Mouse (Mus musculus): ENCODE data around the gene Thra. TPM values are rescaled to one million over a fixed set of nuclear protein-coding genes. Genes with fewer than 3 reads are reported as not detected.

Thra gene
- polyA plus RNA-seq, 1 experiment from 2014 or later: 36.3 TPM

DNA sequence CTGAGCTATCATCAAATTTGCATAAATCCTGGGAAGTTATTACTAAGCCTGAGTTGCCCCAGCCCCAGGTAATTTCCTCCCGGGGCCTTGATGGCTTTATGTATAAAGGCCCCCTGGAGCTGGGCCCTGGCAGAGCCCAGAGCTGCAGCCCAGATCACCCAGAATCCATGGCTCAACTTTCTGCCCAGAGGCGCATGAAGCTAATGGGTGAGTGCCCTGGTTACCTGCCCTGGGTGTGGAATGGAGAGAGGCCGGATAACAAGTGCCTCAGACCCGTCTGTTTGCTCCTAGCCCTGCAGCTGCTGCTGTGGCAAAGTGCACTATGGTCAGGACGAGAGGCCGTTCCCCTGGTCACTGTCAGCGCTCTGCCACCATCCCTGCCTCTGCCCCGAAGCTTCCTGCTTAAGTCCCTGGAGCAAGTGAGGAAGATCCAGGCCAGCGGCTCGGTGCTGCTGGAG, 39.2 kb upstream of the Thra start, which contains the start of gene Csf3:
Csf3 (plus strand) TSS at position 51 of the 458 bp plus-strand sequence.
- ATAC-seq (ENCODE audit: low read depth): no peak
- Histone ChIP-seq H3K9ac (ENCODE audit: low read length) (0 out of 2 replicates have a peak within 1 kb of the TSS, but pooled peaks have one; percentile 6), H3K4me1 (replicated peaks; ENCODE audit: control insufficient read depth, insufficient read depth, low read length) (0 out of 2 replicates have a peak, but pooled peaks cover 7% of the 10 kb centered on the region), H3K9me3 (ENCODE audit: control insufficient read depth, low read length) (no peaks in the 10 kb centered on the region), H3K27me3 (ENCODE audit: control insufficient read depth, insufficient read depth, low read depth, low read length) (no peaks in the 10 kb centered on the region), H3K27ac (ENCODE audit: low read length) (no peak within 1 kb of the TSS), H3K36me3 (ENCODE audit: control insufficient read depth, insufficient read depth, low read length) (peaks cover 15% of the 10 kb centered on the region), H3K4me2 (ENCODE audit: low read depth, low read length) (no peak within 1 kb of the TSS), H3K4me3 (ENCODE audit: low read length) (no peak within 1 kb of the TSS)
- WGBS: 36% methylated on average over 10 of the region's 10 CpGs

GRCm38 (mm10) chr11:98702323-98702722, 38.1 kb upstream of the Thra start:
- 64% methylated on average over 5 of the region's 5 CpGs for WGBS
- no peak for ATAC-seq (ENCODE audit: low read depth)
- no peaks in the 10 kb centered on the region for H3K27me3 ChIP-seq (ENCODE audit: control insufficient read depth, insufficient read depth, low read depth, low read length)
- H3K4me2 ChIP-seq (ENCODE audit: low read depth, low read length): no peak overlapping the region
- peaks cover 21% of the 10 kb centered on the region for H3K36me3 ChIP-seq (ENCODE audit: control insufficient read depth, insufficient read depth, low read length)
- H3K4me1 ChIP-seq (replicated peaks; ENCODE audit: control insufficient read depth, insufficient read depth, low read length): peaks cover 17% of the 10 kb centered on the region
- H3K27ac ChIP-seq (ENCODE audit: low read length): no peak overlapping the region
- no peaks in the 10 kb centered on the region for H3K9me3 ChIP-seq (ENCODE audit: control insufficient read depth, low read length)
- no peak overlapping the region for H3K4me3 ChIP-seq (ENCODE audit: low read length)
- no peak overlapping the region for H3K9ac ChIP-seq (ENCODE audit: low read length)

DNA sequence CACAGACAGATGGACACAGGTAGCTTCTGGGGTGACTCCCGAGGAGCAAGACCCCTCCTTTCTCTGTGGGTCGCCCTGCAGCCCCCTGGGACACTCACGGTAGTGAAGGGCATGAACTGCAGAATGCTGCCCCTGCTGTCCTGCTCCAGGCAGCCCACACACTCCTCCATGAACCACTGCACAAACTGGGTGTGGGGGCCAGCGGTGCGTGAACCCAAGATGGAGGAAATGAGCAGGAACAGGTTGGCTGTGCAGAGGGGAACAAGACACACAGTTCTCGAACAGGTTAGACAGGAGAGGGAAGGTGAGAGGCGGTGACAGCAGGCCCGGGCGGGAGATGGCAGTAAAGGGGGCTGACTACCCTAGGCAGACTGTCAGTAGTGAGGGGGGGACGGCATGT, 35.4 kb upstream of the Thra start:
- Histone ChIP-seq H3K9ac (ENCODE audit: low read length) (no peak overlapping the region), H3K27me3 (ENCODE audit: control insufficient read depth, insufficient read depth, low read depth, low read length) (no peaks in the 10 kb centered on the region), H3K9me3 (ENCODE audit: control insufficient read depth, low read length) (no peaks in the 10 kb centered on the region), H3K27ac (ENCODE audit: low read length) (no peak overlapping the region), H3K4me1 (replicated peaks; ENCODE audit: control insufficient read depth, insufficient read depth, low read length) (peaks cover 43% of the 10 kb centered on the region), H3K4me3 (ENCODE audit: low read length) (no peak overlapping the region), H3K36me3 (ENCODE audit: control insufficient read depth, insufficient read depth, low read length) (peaks cover 21% of the 10 kb centered on the region), H3K4me2 (ENCODE audit: low read depth, low read length) (no peak overlapping the region)
- 78% methylated on average over 10 of the region's 10 CpGs for WGBS
- ATAC-seq (ENCODE audit: low read depth): no peak

DNA sequence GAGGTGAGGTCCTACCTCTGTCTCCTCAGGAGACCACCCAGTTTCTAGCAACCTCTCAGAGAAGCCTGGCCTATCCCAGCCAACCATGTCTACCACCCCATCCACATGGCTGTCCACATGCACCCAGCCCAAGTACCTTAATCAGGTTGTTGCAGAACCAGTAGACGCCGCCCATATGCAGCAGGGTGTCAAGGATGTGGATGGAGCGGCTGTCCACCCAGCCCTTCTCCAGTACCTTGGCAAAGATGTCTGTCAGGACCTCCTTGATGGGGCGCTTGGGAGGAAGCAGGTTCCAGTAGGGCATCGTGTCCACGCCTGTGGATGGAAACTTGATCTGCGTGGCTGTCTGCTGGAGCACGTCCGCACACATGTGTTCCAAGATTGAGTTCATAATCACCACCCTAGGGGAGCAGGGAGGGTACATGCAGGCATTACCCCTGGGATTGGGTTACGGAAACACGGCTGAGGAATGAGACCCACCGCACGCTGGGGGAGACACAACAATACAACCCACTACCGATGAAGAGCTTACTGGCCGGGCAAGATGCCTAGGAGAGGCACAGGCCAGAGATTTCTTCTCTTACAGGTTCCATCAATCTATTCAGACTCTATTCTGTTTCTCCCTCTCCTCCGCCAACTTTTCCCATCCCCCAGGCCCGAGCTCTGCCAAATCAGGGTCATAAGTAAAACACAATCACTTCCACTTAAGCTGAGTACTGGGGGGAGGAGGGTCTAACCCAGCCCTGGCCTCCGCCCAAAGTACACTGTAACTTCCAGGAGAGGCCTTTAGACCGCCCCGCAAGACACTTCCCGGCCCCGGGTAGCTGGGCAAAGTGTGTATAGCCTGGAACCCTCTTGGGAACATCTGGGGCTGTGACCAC, 32.8 kb upstream of the Thra start:
- H3K4me2 ChIP-seq (ENCODE audit: low read depth, low read length): peak overlapping the region; percentile 26
- no peaks in the 10 kb centered on the region for H3K9me3 ChIP-seq (ENCODE audit: control insufficient read depth, low read length)
- ATAC-seq (ENCODE audit: low read depth): peak; percentile 81
- WGBS: 46% methylated on average over 22 of the region's 22 CpGs
- H3K36me3 ChIP-seq (ENCODE audit: control insufficient read depth, insufficient read depth, low read length): peaks cover 25% of the 10 kb centered on the region
- peak overlapping the region; percentile 39 for H3K9ac ChIP-seq (ENCODE audit: low read length)
- peaks cover 43% of the 10 kb centered on the region for H3K4me1 ChIP-seq (replicated peaks; ENCODE audit: control insufficient read depth, insufficient read depth, low read length)
- no peaks in the 10 kb centered on the region for H3K27me3 ChIP-seq (ENCODE audit: control insufficient read depth, insufficient read depth, low read depth, low read length)
- H3K27ac ChIP-seq (ENCODE audit: low read length): peak overlapping the region; percentile 96
- no peak overlapping the region; the same call in 1 of the 2 replicates for H3K4me3 ChIP-seq (ENCODE audit: low read length)

- Histone ChIP-seq H3K4me2 (ENCODE audit: low read depth, low read length) (peak overlapping the region; percentile 26), H3K4me3 (ENCODE audit: low read length) (no peak overlapping the region; the same call in 1 of the 2 replicates), H3K4me1 (replicated peaks; ENCODE audit: control insufficient read depth, insufficient read depth, low read length) (peaks cover 43% of the 10 kb centered on the region), H3K27me3 (ENCODE audit: control insufficient read depth, insufficient read depth, low read depth, low read length) (no peaks in the 10 kb centered on the region), H3K27ac (ENCODE audit: low read length) (peak overlapping the region; percentile 96), H3K36me3 (ENCODE audit: control insufficient read depth, insufficient read depth, low read length) (peaks cover 25% of the 10 kb centered on the region), H3K9me3 (ENCODE audit: control insufficient read depth, low read length) (no peaks in the 10 kb centered on the region), H3K9ac (ENCODE audit: low read length) (peak overlapping the region; percentile 39; the same call in 1 of the 2 replicates)
- WGBS: 36% methylated on average over 19 of the region's 19 CpGs
- ATAC-seq (ENCODE audit: low read depth): peak; percentile 69
Measured at GRCm38 (mm10) chr11:98708282-98708956, 32.0 kb upstream of the Thra start.

DNA sequence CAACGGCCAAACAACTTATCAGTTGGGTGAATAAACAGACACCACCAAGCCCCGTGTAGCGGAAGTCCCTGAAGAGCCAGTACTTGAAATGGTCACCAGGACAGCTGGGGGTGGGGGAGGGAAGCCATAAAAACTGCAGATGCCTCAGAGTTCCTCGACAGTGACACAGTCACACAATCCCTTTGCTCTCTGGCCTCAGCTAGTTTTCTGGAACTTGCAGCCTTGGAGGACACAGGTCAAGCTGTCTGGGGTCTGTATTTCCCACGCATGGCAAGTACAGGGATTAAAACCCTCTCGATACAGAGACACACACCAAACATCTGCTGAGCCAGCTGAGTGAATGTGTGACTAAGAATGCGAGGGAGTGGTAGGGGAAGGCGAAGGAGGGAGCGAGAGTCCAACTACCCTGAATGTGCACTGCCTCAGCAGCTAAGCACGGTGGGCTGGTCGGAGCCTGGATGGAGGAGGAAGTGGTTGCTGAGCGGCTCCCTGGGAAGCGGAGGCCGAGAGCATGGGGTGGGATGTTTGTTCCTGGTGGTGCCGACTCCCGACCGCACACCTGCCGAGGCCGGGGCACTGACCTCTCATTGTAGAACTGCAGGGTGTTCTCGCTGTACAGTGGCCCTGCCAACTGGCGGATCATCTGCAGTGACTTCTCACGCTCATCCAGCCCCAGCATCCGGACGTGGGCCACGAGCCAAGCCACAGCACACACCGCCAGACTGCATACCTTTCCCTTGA, 31.3 kb upstream of the Thra start:
- no peaks in the 10 kb centered on the region for H3K27me3 ChIP-seq (ENCODE audit: control insufficient read depth, insufficient read depth, low read depth, low read length)
- H3K4me3 ChIP-seq (ENCODE audit: low read length): no peak overlapping the region
- 45% methylated on average over 26 of the region's 26 CpGs for WGBS
- peak overlapping the region; percentile 8; the same call in 1 of the 2 replicates for H3K9ac ChIP-seq (ENCODE audit: low read length)
- H3K36me3 ChIP-seq (ENCODE audit: control insufficient read depth, insufficient read depth, low read length): peaks cover 25% of the 10 kb centered on the region
- H3K4me2 ChIP-seq (ENCODE audit: low read depth, low read length): peak overlapping the region; percentile 3; the same call in 1 of the 2 replicates
- H3K4me1 ChIP-seq (replicated peaks; ENCODE audit: control insufficient read depth, insufficient read depth, low read length): peaks cover 43% of the 10 kb centered on the region
- peak; percentile 60 for ATAC-seq (ENCODE audit: low read depth)
- H3K9me3 ChIP-seq (ENCODE audit: control insufficient read depth, low read length): no peaks in the 10 kb centered on the region
- H3K27ac ChIP-seq (ENCODE audit: low read length): peak overlapping the region; percentile 96

- H3K4me3 ChIP-seq (ENCODE audit: low read length): no peak overlapping the region
- H3K27ac ChIP-seq (ENCODE audit: low read length): peak overlapping the region; percentile 31
- ATAC-seq (ENCODE audit: low read depth): 0 out of 2 replicates have a peak, but pooled peaks have one; percentile 10
- peaks cover 43% of the 10 kb centered on the region for H3K4me1 ChIP-seq (replicated peaks; ENCODE audit: control insufficient read depth, insufficient read depth, low read length)
- WGBS: 48% methylated on average over 12 of the region's 12 CpGs
- H3K4me2 ChIP-seq (ENCODE audit: low read depth, low read length): no peak overlapping the region
- H3K9ac ChIP-seq (ENCODE audit: low read length): no peak overlapping the region
- no peaks in the 10 kb centered on the region for H3K9me3 ChIP-seq (ENCODE audit: control insufficient read depth, low read length)
- no peaks in the 10 kb centered on the region for H3K27me3 ChIP-seq (ENCODE audit: control insufficient read depth, insufficient read depth, low read depth, low read length)
- H3K36me3 ChIP-seq (ENCODE audit: control insufficient read depth, insufficient read depth, low read length): peaks cover 15% of the 10 kb centered on the region; the same call in 1 of the 2 replicates
Measured at GRCm38 (mm10) chr11:98710416-98711045, 29.9 kb upstream of the Thra start.

DNA sequence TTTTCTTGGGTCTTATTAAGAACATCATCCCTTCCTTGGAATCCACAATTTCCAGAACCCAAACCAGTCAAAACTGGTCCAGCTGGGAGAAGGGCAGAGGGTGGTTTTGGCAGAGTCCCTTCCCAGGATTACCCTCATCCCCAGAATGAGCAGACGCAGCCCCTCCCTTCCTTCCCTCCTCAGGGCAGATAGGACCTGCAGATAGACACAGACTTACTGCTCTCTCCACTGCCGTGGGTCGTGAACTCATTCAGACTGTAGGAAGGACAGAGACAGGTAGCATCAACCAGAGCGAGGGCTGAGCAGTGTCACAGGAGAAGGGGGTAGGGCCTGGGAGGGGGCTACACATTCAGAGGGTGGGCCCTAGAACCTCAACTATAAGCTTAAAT, 29.4 kb upstream of the Thra start:
- no peak overlapping the region for H3K4me3 ChIP-seq (ENCODE audit: low read length)
- H3K27me3 ChIP-seq (ENCODE audit: control insufficient read depth, insufficient read depth, low read depth, low read length): no peaks in the 10 kb centered on the region
- no peaks in the 10 kb centered on the region for H3K9me3 ChIP-seq (ENCODE audit: control insufficient read depth, low read length)
- no peak overlapping the region for H3K9ac ChIP-seq (ENCODE audit: low read length)
- H3K36me3 ChIP-seq (ENCODE audit: control insufficient read depth, insufficient read depth, low read length): peaks cover 12% of the 10 kb centered on the region; the same call in 1 of the 2 replicates
- WGBS: 72% methylated on average over 4 of the region's 4 CpGs
- H3K27ac ChIP-seq (ENCODE audit: low read length): peak overlapping the region; percentile 31
- no peak for ATAC-seq (ENCODE audit: low read depth)
- no peak overlapping the region for H3K4me2 ChIP-seq (ENCODE audit: low read depth, low read length)
- peaks cover 43% of the 10 kb centered on the region for H3K4me1 ChIP-seq (replicated peaks; ENCODE audit: control insufficient read depth, insufficient read depth, low read length)
